Comparison of ENCODE assay signal across 9 mouse cellular contexts in the genomic region with DNA sequence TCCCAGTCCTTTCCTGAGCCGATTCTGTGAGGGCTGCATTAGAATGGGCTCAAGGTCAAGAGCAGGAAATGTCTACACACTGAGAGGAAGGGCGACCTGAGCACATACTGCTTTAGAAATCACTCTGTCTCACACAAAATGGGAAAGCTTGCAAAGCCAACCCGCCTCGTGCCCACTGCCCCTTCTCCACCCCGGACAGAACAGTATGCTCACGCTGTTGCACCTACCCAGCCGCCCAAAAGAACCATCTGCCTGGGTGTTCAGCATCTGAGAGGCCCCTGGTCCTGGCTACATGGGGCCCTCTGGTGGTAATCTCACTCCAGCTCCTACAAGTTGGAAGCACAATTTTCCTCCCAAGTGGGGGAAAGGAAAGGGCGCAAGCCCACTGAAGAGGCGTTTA. TPM values are rescaled to one million over a fixed set of nuclear protein-coding genes. Genes with fewer than 3 reads are reported as not detected.
DNase-seq lines count a peak whose midpoint lies in the region; ATAC-seq lines count a peak whose summit lies in the region.
"Had no signal": no experiment of that assay in that cellular context is flagged by ENCODE, and none has a peak within 500 bp of the region (broad histone marks: within the 10 kb centered on the region; RNA-seq: fewer than 3 reads in every experiment).

No protein-coding gene starts in this region.

- H3K4me1 ChIP-seq in neural tube, embryonic 11.5 days (ENCODE audit: control insufficient read depth, insufficient read depth, low read length): no peaks in the 10 kb centered on the region
- H3K4me1 ChIP-seq: heart, embryonic 13.5 days had no signal

- H3K27ac ChIP-seq in neural tube, embryonic 11.5 days (ENCODE audit: low read depth, low read length): no peak overlapping the region
- H3K27ac ChIP-seq: heart, embryonic 13.5 days had no signal

- no peaks in the 10 kb centered on the region for H3K9me3 ChIP-seq in neural tube, embryonic 11.5 days (ENCODE audit: control insufficient read depth, low read length)
- H3K9me3 ChIP-seq: heart, embryonic 13.5 days had no signal

- no peak overlapping the region for H3K4me3 ChIP-seq in neural tube, embryonic 11.5 days (ENCODE audit: low read depth, low read length)
- H3K4me3 ChIP-seq: heart, embryonic 13.5 days had no signal

- ATAC-seq in neural tube, embryonic 11.5 days (ENCODE audit: insufficient read depth, low FRiP score, low TSS enrichment): peak; percentile 63; the same call in 1 of the 2 replicates
- ATAC-seq in megakaryocyte progenitor cell, adult 5-6 weeks (replicated peaks; ENCODE audit: poor library complexity): no peak
- ATAC-seq in erythroblast, adult 5-6 weeks (replicated peaks; ENCODE audit: low FRiP score, poor library complexity, severe bottlenecking): no peak

- no peaks in the 10 kb centered on the region for H3K27me3 ChIP-seq in neural tube, embryonic 11.5 days (ENCODE audit: control insufficient read depth, insufficient read depth, low read length)
- H3K27me3 ChIP-seq: heart, embryonic 13.5 days had no signal

- DNase-seq in layer of hippocampus, adult 11-12 months (ENCODE audit: low spot score): peak; percentile 77
- no peak for DNase-seq in layer of hippocampus, adult 9-10 months (ENCODE audit: low spot score)
- peak; percentile 81 to 86 for DNase-seq in cerebellum, postnatal 14 days
- DNase-seq in frontal cortex, postnatal 36 days (ENCODE audit: low spot score in 2 of 2): peak; percentile 68 to 75
- peak; percentile 56 to 61 for DNase-seq in layer of hippocampus, postnatal 25 days (ENCODE audit: extremely low spot score in 1 of 2, low spot score in 1 of 2)
- DNase-seq in neural tube, embryonic 11.5 days (ENCODE audit: low spot score): peak; percentile 57

- no peak overlapping the region for H3K4me2 ChIP-seq in neural tube, embryonic 11.5 days (ENCODE audit: low read depth)
- H3K4me2 ChIP-seq: heart, embryonic 13.5 days had no signal

- WGBS in neural tube, embryonic 11.5 days: 34% methylated on average over 9 of the region's 9 CpGs

- no peaks in the 10 kb centered on the region; the same call in 1 of the 2 replicates for H3K36me3 ChIP-seq in neural tube, embryonic 11.5 days (ENCODE audit: control insufficient read depth, insufficient read depth, low read length)
- H3K36me3 ChIP-seq: heart, embryonic 13.5 days had no signal

- no peak overlapping the region for H3K9ac ChIP-seq in neural tube, embryonic 11.5 days (ENCODE audit: low read length)
- H3K9ac ChIP-seq: heart, embryonic 13.5 days had no signal

RNA-seq across cellular contexts. Expression of gene B3gat1, which starts 26.6 kb away (rescaled TPM):
- total RNA-seq in layer of hippocampus, postnatal 25 days (2021): 100 to 1,000 TPM; 251 to 282 TPM
- polyA plus RNA-seq in neural tube, embryonic 11.5 days (2014; fragmentation: Nextera tagmentation; extraction: Ambion mirVana): 5.9 and 7.2 TPM in 2 replicates
- total RNA-seq in megakaryocyte progenitor cell, adult 5-6 weeks (2015): not detected in 2 replicates
- not detected in 2 replicates for total RNA-seq in megakaryocyte progenitor cell, adult 5-6 weeks (2017)
- not detected in 2 replicates for total RNA-seq in erythroblast, adult 5-6 weeks (2015; ENCODE audit: low replicate concordance)
- not detected in 2 replicates for total RNA-seq in erythroblast, adult 5-6 weeks (2017; ENCODE audit: low replicate concordance)

RNA-seq across cellular contexts. Expression of gene Glb1l2, which starts 46.2 kb away (rescaled TPM):
- total RNA-seq in layer of hippocampus, postnatal 25 days (2021): under 1 TPM; 0.30 to 0.38 TPM
- polyA plus RNA-seq in neural tube, embryonic 11.5 days (2014; fragmentation: Nextera tagmentation; extraction: Ambion mirVana): 3.1 and 3.8 TPM in 2 replicates
- total RNA-seq in megakaryocyte progenitor cell, adult 5-6 weeks (2015): 0.17 and 0.44 TPM in 2 replicates
- total RNA-seq in megakaryocyte progenitor cell, adult 5-6 weeks (2017): 0.10 TPM in 1 of 2 replicates, not detected in the other
- not detected in 2 replicates for total RNA-seq in erythroblast, adult 5-6 weeks (2015; ENCODE audit: low replicate concordance)
- not detected in 2 replicates for total RNA-seq in erythroblast, adult 5-6 weeks (2017; ENCODE audit: low replicate concordance)

Comparison
In these comparisons a context has a peak if more than half of its experiments do, and no peak if none do; other contexts are left out.
1. RNA of gene B3gat1, which starts 26.6 kb away (total RNA-seq): 251 to 282 TPM in layer of hippocampus, postnatal 25 days; not detected in megakaryocyte progenitor cell, adult 5-6 weeks and not detected in erythroblast, adult 5-6 weeks; every median in the first group is over 100 times any median in the second.